Mouse (Mus musculus) olfactory bulb, adult 2 months (tissue): ENCODE data around the gene Zfp704.

Experiments used
- CTCF ChIP-seq: fragments of 200-500 bp; IDR thresholded peaks from 2 replicates; pipeline ENCODE4 v1.5.1; 2012; ENCODE audit warnings: low read depth, mild to moderate bottlenecking, low read length, moderate library complexity; ENCODE audit not compliant: insufficient read depth
- POLR2A ChIP-seq: fragments of 200-500 bp; IDR thresholded peaks from 2 replicates; pipeline ENCODE4 v1.6.1; 2012; ENCODE audit warnings: mild to moderate bottlenecking, low read depth, low read length, moderate library complexity; ENCODE audit not compliant: insufficient read depth

- TF ChIP-seq CTCF (no peak), POLR2A (no peak)
These were observed 202.8 kb downstream of the Zfp704 start for GRCm38 (mm10) chr3:9407119-9407546.
